Mouse (Mus musculus): ENCODE data around the gene Gm614. TPM values are rescaled to one million over a fixed set of nuclear protein-coding genes. Genes with fewer than 3 reads are reported as not detected.

Gm614 gene
- polyA plus RNA-seq, 1 experiment from 2014 or later, result not detected

GRCm38 (mm10) chrX:101253952-101254729, 9.7 kb downstream of the Gm614 start, which contains the start of gene Foxo4:
Foxo4 (plus strand) TSS chrX:101254528.
- peak within 1 kb of the TSS; percentile 59 for H3K9ac ChIP-seq (replicated peaks)
- peak within 1 kb of the TSS; percentile 54 for H3K4me3 ChIP-seq (replicated peaks)
- no peaks in the 10 kb centered on the region for H3K36me3 ChIP-seq
- WGBS, result 29% methylated on average over 46 of the region's 47 CpGs
- ATAC-seq, result peak; percentile 94
- H3K4me1 ChIP-seq (replicated peaks), result peaks cover 9% of the 10 kb centered on the region
- H3K27ac ChIP-seq, result no peak within 1 kb of the TSS
- no peaks in the 10 kb centered on the region for H3K9me3 ChIP-seq
- H3K4me2 ChIP-seq (replicated peaks), result peak within 1 kb of the TSS; percentile 77
- no peaks in the 10 kb centered on the region for H3K27me3 ChIP-seq

GRCm38 (mm10) chrX:101245011-101245410, 18.8 kb downstream of the Gm614 start:
- Histone ChIP-seq H3K27me3 (peaks cover 3% of the 10 kb centered on the region; the same call in 1 of the 2 replicates), H3K4me3 (replicated peaks) (no peak overlapping the region), H3K9me3 (no peaks in the 10 kb centered on the region), H3K4me2 (replicated peaks) (no peak overlapping the region), H3K27ac (no peak overlapping the region), H3K4me1 (replicated peaks) (no peaks in the 10 kb centered on the region), H3K36me3 (no peaks in the 10 kb centered on the region), H3K9ac (replicated peaks) (no peak overlapping the region)
- 21% methylated on average over 1 of the region's 1 CpGs for WGBS
- no peak for ATAC-seq

GRCm38 (mm10) chrX:101222796-101223162, 41.0 kb downstream of the Gm614 start:
- peak overlapping the region; percentile 48 for H3K4me2 ChIP-seq (replicated peaks)
- no peak; the same call in 1 of the 2 replicates for ATAC-seq
- H3K9ac ChIP-seq (replicated peaks), result no peak overlapping the region
- H3K36me3 ChIP-seq, result no peaks in the 10 kb centered on the region
- H3K27ac ChIP-seq, result peak overlapping the region; percentile 68
- WGBS, result 36% methylated on average over 7 of the region's 7 CpGs
- H3K27me3 ChIP-seq, result peaks cover 22% of the 10 kb centered on the region; the same call in 1 of the 2 replicates
- peaks cover 10% of the 10 kb centered on the region for H3K4me1 ChIP-seq (replicated peaks)
- peak overlapping the region; percentile 54 for H3K4me3 ChIP-seq (replicated peaks)
- H3K9me3 ChIP-seq, result no peaks in the 10 kb centered on the region

GRCm38 (mm10) chrX:101221834-101222795, 41.7 kb downstream of the Gm614 start, which contains the start of gene Snx12:
Snx12 (minus strand) TSS chrX:101222563.
- H3K4me1 ChIP-seq (replicated peaks), result peaks cover 10% of the 10 kb centered on the region
- peak within 1 kb of the TSS; percentile 60 for H3K4me2 ChIP-seq (replicated peaks)
- peak; percentile 97 for ATAC-seq
- H3K9me3 ChIP-seq, result no peaks in the 10 kb centered on the region
- 20% methylated on average over 51 of the region's 55 CpGs for WGBS
- H3K36me3 ChIP-seq, result no peaks in the 10 kb centered on the region
- H3K4me3 ChIP-seq (replicated peaks), result peak within 1 kb of the TSS; percentile 54
- H3K27ac ChIP-seq, result peak within 1 kb of the TSS; percentile 80
- H3K9ac ChIP-seq (replicated peaks), result peak within 1 kb of the TSS; percentile 67
- H3K27me3 ChIP-seq, result peaks cover 20% of the 10 kb centered on the region; the same call in 1 of the 2 replicates

Other genes starting within 250 kb of the Gm614 start
- 0.06 TPM in 1 of 2 replicates, not detected in the other for gene Tex11, start 204.3 kb downstream of the Gm614 start, polyA plus RNA-seq (2015; fragmentation: Nextera tagmentation; extraction: Ambion mirVana)
- 0.96 and 1.1 TPM in 2 replicates for gene Slc7a3, start 178.0 kb downstream of the Gm614 start, polyA plus RNA-seq (2015; fragmentation: Nextera tagmentation; extraction: Ambion mirVana)
- gene Snx12, start 41.4 kb downstream of the Gm614 start, polyA plus RNA-seq (2015; fragmentation: Nextera tagmentation; extraction: Ambion mirVana), result 53.3 and 55.8 TPM in 2 replicates
- gene Foxo4, start 9.5 kb downstream of the Gm614 start, polyA plus RNA-seq (2015; fragmentation: Nextera tagmentation; extraction: Ambion mirVana), result 0.86 and 1.1 TPM in 2 replicates
- gene Il2rg, start 4.3 kb upstream of the Gm614 start, polyA plus RNA-seq (2015; fragmentation: Nextera tagmentation; extraction: Ambion mirVana), result 4.1 and 5.2 TPM in 2 replicates
- gene Gm20489, start 5.0 kb upstream of the Gm614 start, polyA plus RNA-seq (2015; fragmentation: Nextera tagmentation; extraction: Ambion mirVana), result not detected in 2 replicates
- gene Med12, start 10.0 kb upstream of the Gm614 start, polyA plus RNA-seq (2015; fragmentation: Nextera tagmentation; extraction: Ambion mirVana), result 25.6 and 33.9 TPM in 2 replicates
- gene Nlgn3, start 35.2 kb upstream of the Gm614 start, polyA plus RNA-seq (2015; fragmentation: Nextera tagmentation; extraction: Ambion mirVana), result 55.1 and 56.6 TPM in 2 replicates
- gene Gjb1, start 112.4 kb upstream of the Gm614 start, polyA plus RNA-seq (2015; fragmentation: Nextera tagmentation; extraction: Ambion mirVana), result 0.47 and 0.48 TPM in 2 replicates
- gene Zmym3, start 156.9 kb upstream of the Gm614 start, polyA plus RNA-seq (2015; fragmentation: Nextera tagmentation; extraction: Ambion mirVana), result 60.3 and 62.7 TPM in 2 replicates
- 483 and 484 TPM in 2 replicates for gene Nono, start 165.3 kb upstream of the Gm614 start, polyA plus RNA-seq (2015; fragmentation: Nextera tagmentation; extraction: Ambion mirVana)
- gene Itgb1bp2, start 185.1 kb upstream of the Gm614 start, polyA plus RNA-seq (2015; fragmentation: Nextera tagmentation; extraction: Ambion mirVana), result 2.8 TPM in 2 replicates